Mouse (Mus musculus) thymus, adult 2 months (tissue): ENCODE measurements around the gene Pdk2.

Experiments used
- CTCF ChIP-seq: fragments of 200-500 bp; IDR thresholded peaks from 2 replicates; pipeline ENCODE4 v1.5.1; 2012; ENCODE audit warnings: mild to moderate bottlenecking, control low read depth, low read length, moderate library complexity, borderline replicate concordance; ENCODE audit not compliant: control insufficient read depth, poor library complexity, insufficient read depth; ENCODE audit errors: extremely low read depth
- POLR2A ChIP-seq: fragments of 200-500 bp; IDR thresholded peaks from 2 replicates; pipeline ENCODE4 v1.6.1; 2012; ENCODE audit warnings: mild to moderate bottlenecking, low read length, control low read depth, moderate library complexity; ENCODE audit not compliant: control insufficient read depth, poor library complexity, insufficient read depth; ENCODE audit errors: extremely low read depth

DNA sequence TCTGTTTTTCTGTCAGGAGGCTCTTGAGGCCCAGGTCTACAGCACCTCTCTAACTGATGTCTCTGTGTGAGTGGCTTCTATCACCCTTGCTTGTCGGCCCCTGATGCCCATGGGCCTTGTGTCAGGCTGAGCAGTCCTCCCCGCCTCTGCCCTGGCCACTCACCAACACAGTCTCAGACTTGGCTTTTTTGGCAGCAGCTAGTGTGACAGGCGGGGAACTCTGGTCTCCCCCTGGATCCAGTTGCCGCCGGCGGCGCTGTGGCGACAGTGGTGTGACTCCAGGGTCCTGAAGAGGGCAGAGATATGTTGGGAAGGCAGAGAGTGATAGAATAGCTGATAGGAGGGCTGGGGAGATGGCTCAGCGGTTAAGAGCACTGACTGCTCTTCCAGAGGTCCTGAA is 11.9 kb upstream of the Pdk2 start:
- TF ChIP-seq POLR2A, result no peak
- no peak for TF ChIP-seq CTCF
